Mouse (Mus musculus) CH12.LX (cell line): ENCODE data around the gene Oprd1.

Source experiments
- CTCF ChIP-seq, 2 experiments: IDR thresholded peaks in 1 of 2; conservative IDR thresholded peaks in 1 of 2; 2 replicates each; pipeline ENCODE4 v1.5.1; 2011 to 2012; ENCODE audit warnings: low read depth in 2 of 2, low read length in 2 of 2, improper control_type of control experiment in 1 of 2, inconsistent platforms in 1 of 2, mild to moderate bottlenecking in 1 of 2, moderate library complexity in 1 of 2
- NELFE ChIP-seq: IDR thresholded peaks from 2 replicates; pipeline ENCODE4 v1.6.1; 2011; ENCODE audit warnings: low read depth, low read length, improper control_type of control experiment

DNA sequence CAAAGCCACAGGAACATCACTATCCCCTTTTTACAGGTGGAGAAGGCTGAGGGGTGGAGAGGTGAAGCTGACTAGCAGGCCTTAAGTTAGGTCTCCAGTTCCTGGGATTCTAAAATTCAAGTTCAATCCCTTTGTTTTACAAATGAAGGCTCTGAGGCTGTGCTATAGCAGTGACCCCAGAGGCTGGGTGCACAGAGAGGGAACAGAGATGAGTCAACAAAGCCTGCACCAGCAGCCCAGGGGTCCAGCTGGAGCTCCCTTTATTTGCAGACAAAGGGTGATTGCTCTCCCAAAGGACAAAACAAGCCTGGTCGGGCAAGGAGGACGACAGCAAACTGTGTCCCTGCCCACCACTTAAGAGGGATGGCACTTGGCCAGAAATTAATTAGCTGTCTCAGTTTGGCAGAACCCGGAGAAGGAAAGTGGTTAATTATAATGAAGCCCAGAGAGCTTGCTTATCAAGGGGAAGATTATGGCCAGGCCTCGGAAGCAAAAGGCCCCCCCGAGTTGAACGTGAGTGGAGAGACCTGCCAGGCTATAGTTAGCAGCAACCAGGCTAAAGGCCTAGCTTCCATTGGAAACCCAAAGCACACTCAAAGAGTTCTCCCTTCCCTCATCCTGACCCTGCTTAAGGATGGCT lies 15.2 kb downstream of the Oprd1 start:
- TF ChIP-seq CTCF (conservative IDR thresholded peaks at IDR 0.05 in 1 of 2, IDR thresholded peaks at IDR 0.05 in 1 of 2; ENCODE audit: low read depth in 2 of 2, low read length in 2 of 2) = no peak
- no peak for TF ChIP-seq NELFE
